Mouse (Mus musculus): Measurements from ENCODE around the gene Snd1.

- TF ChIP-seq CTCF (IDR thresholded peaks at IDR 0.05; ENCODE audit: low read depth) (no peak), EP300 (IDR thresholded peaks at IDR 0.05; ENCODE audit: low read depth) (no peak)
Measured at GRCm38 (mm10) chr6:28720391-28721171, 245.6 kb downstream of the Snd1 start.

Data from liver, embryonic 14.5 days (tissue).